Mouse (Mus musculus): ENCODE measurements at regions not wholly inside any gene's neighbourhood (a gene's known extent, or its start where the extent isn't known, plus 50 kb on each side); places are given as distances from the start of the nearest gene placed in this dataset.

- no peak for TF ChIP-seq CTCF (IDR thresholded peaks at IDR 0.05; ENCODE audit: low read depth, low read length)
- TF ChIP-seq TAL1 (conservative IDR thresholded peaks at IDR 0.05; ENCODE audit: low read depth, low read length) = no peak
- TF ChIP-seq GATA2 (IDR thresholded peaks at IDR 0.05; ENCODE audit: borderline replicate concordance, low read depth, low read length) = no peak
- TF ChIP-seq GATA1 (IDR thresholded peaks at IDR 0.05; ENCODE audit: borderline replicate concordance, low read length) = no peak
Observed at GRCm38 (mm10) chr4:35534154-35534553, 308.2 kb upstream of the C9orf72 start.
